Mouse (Mus musculus) heart, postnatal 36 days (tissue): ENCODE results near the gene Ankrd2. TPM values are rescaled to one million over a fixed set of nuclear protein-coding genes. Genes with fewer than 3 reads are reported as not detected.

ENCODE experiments used
- DNase-seq, 2 experiments: peaks; one replicate each; pipeline ENCODE4 v3.0.0; 2021 to 2022
- intact Hi-C: fragments of 180-260 bp; cut with DNase I; formaldehyde crosslinking; loops from one replicate; pipeline ENCODE4 v1.15.1; 2025
- total RNA-seq, 2 experiments: library from RNA; stranded (reverse); gene quantifications; 2 replicates each; pipeline ENCODE4 v1.2.3; 2021

The Ankrd2 gene
- total RNA-seq, 2 experiments from 2014 or later, result 0.24 to 0.36 TPM

- peak; percentile 54 for DNase-seq
- intact Hi-C loops, result loop anchor here (5.0 kb wide), 1 partner anchor 109 kb away; no protein-coding TSS in a partner anchor
Observed at GRCm38 (mm10) chr19:42086166-42086565, 50.4 kb downstream of the Ankrd2 start, which contains the start of gene Morn4. TSS of gene Morn4 (minus strand) at chr19:42086357.

- intact Hi-C loops, result loop anchor here (5.0 kb wide), 1 partner anchor 112 kb away; no protein-coding TSS in a partner anchor
- DNase-seq, result peak; percentile 62
Observed at GRCm38 (mm10) chr19:42089103-42089747, 53.4 kb downstream of the Ankrd2 start.

GRCm38 (mm10) chr19:42089748-42090595 is 54.2 kb downstream of the Ankrd2 start, which contains the start of gene Pi4k2a:
TSS of gene Pi4k2a (plus strand) at chr19:42090470.
- DNase-seq, result peak; percentile 96 to 97
- intact Hi-C loops, result loop anchor here (2.0 to 5.0 kb wide), 4 partner anchors 39 to 113 kb away; partner anchors contain the start of gene Avpi1

- intact Hi-C loops, result loop anchor here (2.0 to 5.0 kb wide), 3 partner anchors 38 to 77 kb away; partner anchors contain the start of gene Avpi1
- DNase-seq, result no peak
Observed at GRCm38 (mm10) chr19:42090637-42091141, 54.9 kb downstream of the Ankrd2 start.

Other genes with a start within 250 kb of the Ankrd2 start
- gene Arhgap19, start 234.0 kb upstream of the Ankrd2 start, total RNA-seq, result 1 to 10 TPM; 1.8 to 2.4 TPM
- 1 to 10 TPM; 4.6 to 6.2 TPM for gene Frat1, start 206.0 kb upstream of the Ankrd2 start, total RNA-seq
- 1 to 10 TPM; 5.0 to 7.7 TPM for gene Frat2, start 187.9 kb upstream of the Ankrd2 start, total RNA-seq
- gene Rrp12, start 139.8 kb upstream of the Ankrd2 start, total RNA-seq, result 10 to 100 TPM; 17.0 to 17.3 TPM
- gene Pgam1, start 124.1 kb upstream of the Ankrd2 start, total RNA-seq, result 10 to 100 TPM; 91.8 to 93.2 TPM
- gene Exosc1, start 102.6 kb upstream of the Ankrd2 start, total RNA-seq, result 10 to 100 TPM; 12.9 to 14.0 TPM
- gene Zdhhc16, start 102.5 kb upstream of the Ankrd2 start, total RNA-seq, result 10 to 100 TPM; 16.2 to 17.4 TPM
- 10 to 100 TPM; 17.3 to 18.0 TPM for gene Mms19, start 54.8 kb upstream of the Ankrd2 start, total RNA-seq
- 10 to 100 TPM; 19.6 to 21.2 TPM for gene Ubtd1, start 54.2 kb upstream of the Ankrd2 start, total RNA-seq
- gene Hoga1, start 9.6 kb downstream of the Ankrd2 start, total RNA-seq, result 1 to 10 TPM; 1.4 to 1.7 TPM
- gene 4933411K16Rik, start 16.2 kb downstream of the Ankrd2 start, total RNA-seq, result not detected
- gene Morn4, start 50.4 kb downstream of the Ankrd2 start, total RNA-seq, result 1 to 10 TPM; 2.5 to 2.9 TPM
- gene Pi4k2a, start 54.5 kb downstream of the Ankrd2 start, total RNA-seq, result 10 to 100 TPM; 19.6 to 25.4 TPM
- gene Avpi1, start 93.1 kb downstream of the Ankrd2 start, total RNA-seq, result 10 to 100 TPM; 11.0 to 11.3 TPM
- gene Marveld1, start 111.4 kb downstream of the Ankrd2 start, total RNA-seq, result 10 to 100 TPM; 22.2 to 24.0 TPM
- 10 to 100 TPM; 25.6 to 25.8 TPM for gene Zfyve27, start 128.0 kb downstream of the Ankrd2 start, total RNA-seq
- 1 to 10 TPM; 5.1 to 5.3 TPM for gene Sfrp5, start 166.3 kb downstream of the Ankrd2 start, total RNA-seq
- gene Golga7b, start 211.6 kb downstream of the Ankrd2 start, total RNA-seq, result under 1 TPM; 0.49 to 0.97 TPM